Mouse (Mus musculus): ENCODE measurements around the gene 5330417C22Rik. TPM values are rescaled to one million over a fixed set of nuclear protein-coding genes. Genes with fewer than 3 reads are reported as not detected.
A peak's percentile ranks its signal among the peaks of the same experiment; 100 is the strongest.

5330417C22Rik gene
- polyA plus RNA-seq, 1 experiment from 2014 or later = 0.64 TPM

GRCm38 (mm10) chr3:108476761-108477619 is 59.3 kb downstream of the 5330417C22Rik start:
- Histone ChIP-seq H3K27ac (replicated peaks) (no peak overlapping the region), H3K27me3 (replicated peaks; ENCODE audit: low read depth, poor library complexity, severe bottlenecking) (no peaks in the 10 kb centered on the region), H3K4me3 (no peak overlapping the region), H3K36me3 (replicated peaks) (no peaks in the 10 kb centered on the region), H3K4me1 (peaks cover 11% of the 10 kb centered on the region), H3K9me3 (no peaks in the 10 kb centered on the region)
- DNase-seq (ENCODE audit: low spot score) = no peak
- WGBS = 62% methylated on average over 14 of the region's 14 CpGs

GRCm38 (mm10) chr3:108475496-108475895 is 60.8 kb downstream of the 5330417C22Rik start:
- Histone ChIP-seq H3K27me3 (replicated peaks; ENCODE audit: low read depth, poor library complexity, severe bottlenecking) (no peaks in the 10 kb centered on the region), H3K36me3 (replicated peaks) (no peaks in the 10 kb centered on the region), H3K4me1 (peaks cover 11% of the 10 kb centered on the region), H3K9me3 (no peaks in the 10 kb centered on the region), H3K4me3 (no peak overlapping the region), H3K27ac (replicated peaks) (no peak overlapping the region)
- no peak for DNase-seq (ENCODE audit: low spot score)
- 82% methylated on average over 5 of the region's 5 CpGs for WGBS

GRCm38 (mm10) chr3:108474969-108475368 is 61.4 kb downstream of the 5330417C22Rik start:
- DNase-seq (ENCODE audit: low spot score) = no peak
- H3K4me3 ChIP-seq = no peak overlapping the region
- H3K27ac ChIP-seq (replicated peaks) = no peak overlapping the region
- no peaks in the 10 kb centered on the region for H3K36me3 ChIP-seq (replicated peaks)
- H3K4me1 ChIP-seq = peaks cover 11% of the 10 kb centered on the region
- H3K9me3 ChIP-seq = no peaks in the 10 kb centered on the region
- WGBS = 96% methylated on average over 7 of the region's 7 CpGs
- H3K27me3 ChIP-seq (replicated peaks; ENCODE audit: low read depth, poor library complexity, severe bottlenecking) = no peaks in the 10 kb centered on the region

GRCm38 (mm10) chr3:108467760-108468159 is 68.6 kb downstream of the 5330417C22Rik start:
- peaks cover 13% of the 10 kb centered on the region for H3K4me1 ChIP-seq
- no peaks in the 10 kb centered on the region for H3K9me3 ChIP-seq
- no peak overlapping the region for H3K27ac ChIP-seq (replicated peaks)
- H3K27me3 ChIP-seq (replicated peaks; ENCODE audit: low read depth, poor library complexity, severe bottlenecking) = no peaks in the 10 kb centered on the region
- no peaks in the 10 kb centered on the region for H3K36me3 ChIP-seq (replicated peaks)
- 74% methylated on average over 8 of the region's 8 CpGs for WGBS
- H3K4me3 ChIP-seq = no peak overlapping the region
- no peak for DNase-seq (ENCODE audit: low spot score)

- Histone ChIP-seq H3K9me3 (no peaks in the 10 kb centered on the region), H3K4me3 (no peak overlapping the region), H3K4me1 (peaks cover 10% of the 10 kb centered on the region), H3K36me3 (replicated peaks) (no peaks in the 10 kb centered on the region), H3K27ac (replicated peaks) (no peak overlapping the region), H3K27me3 (replicated peaks; ENCODE audit: low read depth, poor library complexity, severe bottlenecking) (no peaks in the 10 kb centered on the region)
- peak; percentile 39 for DNase-seq (ENCODE audit: low spot score)
- WGBS = 93% methylated on average over 6 of the region's 6 CpGs
These were observed 69.9 kb downstream of the 5330417C22Rik start for GRCm38 (mm10) chr3:108466425-108466824.

GRCm38 (mm10) chr3:108458866-108459265 is 77.5 kb downstream of the 5330417C22Rik start:
- no peak overlapping the region for H3K4me3 ChIP-seq
- DNase-seq (ENCODE audit: low spot score) = no peak
- H3K27me3 ChIP-seq (replicated peaks; ENCODE audit: low read depth, poor library complexity, severe bottlenecking) = peaks cover 6% of the 10 kb centered on the region; the same call in 1 of the 2 replicates
- H3K9me3 ChIP-seq = no peaks in the 10 kb centered on the region
- no peak overlapping the region for H3K27ac ChIP-seq (replicated peaks)
- WGBS = 46% methylated on average over 10 of the region's 10 CpGs
- peaks cover 3% of the 10 kb centered on the region; the same call in 1 of the 2 replicates for H3K4me1 ChIP-seq
- no peaks in the 10 kb centered on the region for H3K36me3 ChIP-seq (replicated peaks)

- peaks cover 6% of the 10 kb centered on the region; the same call in 1 of the 2 replicates for H3K27me3 ChIP-seq (replicated peaks; ENCODE audit: low read depth, poor library complexity, severe bottlenecking)
- WGBS = 56% methylated on average over 14 of the region's 14 CpGs
- DNase-seq (ENCODE audit: low spot score) = no peak
- H3K4me1 ChIP-seq = peaks cover 3% of the 10 kb centered on the region; the same call in 1 of the 2 replicates
- H3K4me3 ChIP-seq = no peak overlapping the region
- no peaks in the 10 kb centered on the region for H3K36me3 ChIP-seq (replicated peaks)
- H3K27ac ChIP-seq (replicated peaks) = no peak overlapping the region
- no peaks in the 10 kb centered on the region for H3K9me3 ChIP-seq
These were observed 78.0 kb downstream of the 5330417C22Rik start for GRCm38 (mm10) chr3:108458380-108458779.

- 71% methylated on average over 1 of the region's 1 CpGs for WGBS
- Histone ChIP-seq H3K27me3 (replicated peaks; ENCODE audit: low read depth, poor library complexity, severe bottlenecking) (no peaks in the 10 kb centered on the region), H3K4me1 (peaks cover 3% of the 10 kb centered on the region; the same call in 1 of the 2 replicates), H3K4me3 (no peak overlapping the region), H3K9me3 (no peaks in the 10 kb centered on the region), H3K27ac (replicated peaks) (no peak overlapping the region), H3K36me3 (replicated peaks) (no peaks in the 10 kb centered on the region)
- no peak for DNase-seq (ENCODE audit: low spot score)
These were observed 82.2 kb downstream of the 5330417C22Rik start for GRCm38 (mm10) chr3:108454172-108454571.

- WGBS = 82% methylated on average over 2 of the region's 2 CpGs
- Histone ChIP-seq H3K9me3 (no peaks in the 10 kb centered on the region), H3K4me3 (no peak overlapping the region)
These were observed 84.4 kb downstream of the 5330417C22Rik start for GRCm38 (mm10) chr3:108451969-108452368.

GRCm38 (mm10) chr3:108445366-108445705 is 91.0 kb downstream of the 5330417C22Rik start:
- Histone ChIP-seq H3K4me3 (peak overlapping the region; percentile 80), H3K36me3 (replicated peaks) (peaks cover 21% of the 10 kb centered on the region), H3K4me1 (peaks cover 27% of the 10 kb centered on the region), H3K9me3 (no peaks in the 10 kb centered on the region), H3K27me3 (replicated peaks; ENCODE audit: low read depth, poor library complexity, severe bottlenecking) (no peaks in the 10 kb centered on the region), H3K27ac (replicated peaks) (peak overlapping the region; percentile 87)
- 15% methylated on average over 6 of the region's 6 CpGs for WGBS
- no peak for DNase-seq (ENCODE audit: low spot score)

More at GRCm38 (mm10) chr3:108451969-108452368, 84.4 kb downstream of the 5330417C22Rik start:
- Histone ChIP-seq H3K4me1 (no peaks in the 10 kb centered on the region), H3K27me3 (replicated peaks; ENCODE audit: low read depth, poor library complexity, severe bottlenecking) (no peaks in the 10 kb centered on the region), H3K27ac (replicated peaks) (no peak overlapping the region), H3K36me3 (replicated peaks) (no peaks in the 10 kb centered on the region)
- DNase-seq (ENCODE audit: low spot score) = no peak

- peak within 1 kb of the TSS; percentile 80 for H3K4me3 ChIP-seq
- H3K27ac ChIP-seq (replicated peaks) = peak within 1 kb of the TSS; percentile 87
- peak; percentile 96 for DNase-seq (ENCODE audit: low spot score)
- H3K27me3 ChIP-seq (replicated peaks; ENCODE audit: low read depth, poor library complexity, severe bottlenecking) = no peaks in the 10 kb centered on the region
- peaks cover 27% of the 10 kb centered on the region for H3K4me1 ChIP-seq
- H3K36me3 ChIP-seq (replicated peaks) = peaks cover 24% of the 10 kb centered on the region
- under 1% methylated on average over 41 of the region's 41 CpGs for WGBS
- H3K9me3 ChIP-seq = no peaks in the 10 kb centered on the region
These were observed 91.5 kb downstream of the 5330417C22Rik start, which contains the start of gene Sars for GRCm38 (mm10) chr3:108444698-108445365. Sars (minus strand) TSS chr3:108445209.

- Histone ChIP-seq H3K9me3 (no peaks in the 10 kb centered on the region), H3K36me3 (replicated peaks) (peaks cover 30% of the 10 kb centered on the region), H3K4me3 (peak overlapping the region; percentile 80), H3K27ac (replicated peaks) (peak overlapping the region; percentile 87), H3K27me3 (replicated peaks; ENCODE audit: low read depth, poor library complexity, severe bottlenecking) (no peaks in the 10 kb centered on the region), H3K4me1 (peaks cover 27% of the 10 kb centered on the region)
- no peak for DNase-seq (ENCODE audit: low spot score)
- WGBS = 29% methylated on average over 8 of the region's 8 CpGs
These were observed 92.3 kb downstream of the 5330417C22Rik start for GRCm38 (mm10) chr3:108444029-108444428.

GRCm38 (mm10) chr3:108436380-108436714 is 100.0 kb downstream of the 5330417C22Rik start:
- WGBS = 89% methylated on average over 7 of the region's 7 CpGs
- no peaks in the 10 kb centered on the region for H3K9me3 ChIP-seq
- H3K27ac ChIP-seq (replicated peaks) = no peak overlapping the region
- H3K4me1 ChIP-seq = peaks cover 38% of the 10 kb centered on the region
- H3K36me3 ChIP-seq (replicated peaks) = peaks cover 81% of the 10 kb centered on the region
- no peaks in the 10 kb centered on the region for H3K27me3 ChIP-seq (replicated peaks; ENCODE audit: low read depth, poor library complexity, severe bottlenecking)
- no peak for DNase-seq (ENCODE audit: low spot score)
- H3K4me3 ChIP-seq = no peak overlapping the region
